Mouse (Mus musculus) forebrain, embryonic 13.5 days (tissue): ENCODE measurements around the gene A830005F24Rik. TPM values are rescaled to one million over a fixed set of nuclear protein-coding genes. Genes with fewer than 3 reads are reported as not detected.

Experiments
- ATAC-seq: fragments of 200-750 bp; cut with Nextera tagmentation; 2 replicates; pipeline ENCODE4 v1.8.0; 2017
- H3K27ac ChIP-seq: fragments of 300-500 bp; sonication (generic); 2 replicates; pipeline ENCODE4 v1.5.1; 2015; ENCODE audit warnings: inconsistent platforms, mild to moderate bottlenecking, moderate library complexity
- H3K27me3 ChIP-seq: fragments of 300-500 bp; sonication (generic); 2 replicates; pipeline ENCODE4 v1.6.1; 2015; ENCODE audit warnings: mild to moderate bottlenecking, inconsistent platforms
- H3K36me3 ChIP-seq: fragments of 300-500 bp; sonication (generic); 2 replicates; pipeline ENCODE4 v1.6.1; 2015; ENCODE audit warnings: mild to moderate bottlenecking, inconsistent platforms; ENCODE audit not compliant: poor library complexity, severe bottlenecking
- H3K4me1 ChIP-seq: fragments of 300-500 bp; sonication (generic); 2 replicates; pipeline ENCODE4 v1.6.1; 2015; ENCODE audit warnings: inconsistent platforms
- H3K4me2 ChIP-seq: fragments of 300-500 bp; sonication (generic); 2 replicates; pipeline ENCODE4 v1.6.1; 2015; ENCODE audit warnings: inconsistent platforms, mild to moderate bottlenecking, moderate library complexity
- H3K4me3 ChIP-seq: fragments of 300-500 bp; sonication (generic); 2 replicates; pipeline ENCODE4 v1.5.1; 2015; ENCODE audit warnings: mild to moderate bottlenecking, inconsistent platforms
- H3K9ac ChIP-seq: fragments of 300-500 bp; sonication (generic); 2 replicates; pipeline ENCODE4 v1.6.1; 2015; ENCODE audit warnings: mild to moderate bottlenecking, inconsistent platforms
- H3K9me3 ChIP-seq: fragments of 300-500 bp; sonication (generic); replicated peaks from 2 replicates; pipeline ENCODE4 v1.6.1; 2016; ENCODE audit warnings: inconsistent platforms
- WGBS: fragments of 180-500 bp; shearing (Covaris S2); methylation state at CpG from one replicate; pipeline ENCODE4 v1.1.7; 2015; 5-methylcytosine and 5-hydroxymethylcytosine counted together
- polyA plus RNA-seq: library from polyadenylated mRNA; unstranded; fragments of >200 nt; fragmentation: Nextera tagmentation; extraction: Ambion mirVana; gene quantifications from 2 replicates; pipeline ENCODE4 v1.2.1, GENCODE M21; 2015

Gene A830005F24Rik
- polyA plus RNA-seq = 2.6 and 3.5 TPM in 2 replicates

- Histone ChIP-seq H3K9ac (peak within 1 kb of the TSS; percentile 88), H3K36me3 (no peaks in the 10 kb centered on the region), H3K4me3 (peak within 1 kb of the TSS; percentile 82), H3K27ac (no peak within 1 kb of the TSS), H3K4me2 (peak within 1 kb of the TSS; percentile 83), H3K9me3 (no peaks in the 10 kb centered on the region), H3K4me1 (peaks cover 15% of the 10 kb centered on the region), H3K27me3 (no peaks in the 10 kb centered on the region)
- ATAC-seq = peak; percentile 99
- WGBS = 2% methylated on average over 34 of the region's 34 CpGs
Measured at GRCm38 (mm10) chr13:48513003-48513929, at the start of gene A830005F24Rik, which contains the start of gene Zfp169. Gene A830005F24Rik, plus strand, starts transcription at chr13:48513570. Gene Zfp169, minus strand, starts transcription at chr13:48513451.

- no peaks in the 10 kb centered on the region for H3K9me3 ChIP-seq
- no peak overlapping the region for H3K27ac ChIP-seq
- WGBS = 4% methylated on average over 4 of the region's 4 CpGs
- no peak overlapping the region for H3K4me3 ChIP-seq
- no peak overlapping the region for H3K9ac ChIP-seq
- peaks cover 29% of the 10 kb centered on the region for H3K4me1 ChIP-seq
- peak; percentile 80 for ATAC-seq
- H3K27me3 ChIP-seq = no peaks in the 10 kb centered on the region
- no peak overlapping the region for H3K4me2 ChIP-seq
- H3K36me3 ChIP-seq = no peaks in the 10 kb centered on the region
Measured at GRCm38 (mm10) chr13:48464170-48464569, 49.2 kb upstream of the A830005F24Rik start.

- Histone ChIP-seq H3K4me1 (peaks cover 29% of the 10 kb centered on the region), H3K36me3 (no peaks in the 10 kb centered on the region), H3K27ac (peak overlapping the region; percentile 60), H3K9me3 (no peaks in the 10 kb centered on the region), H3K9ac (peak overlapping the region; percentile 39; the same call in 1 of the 2 replicates), H3K27me3 (no peaks in the 10 kb centered on the region), H3K4me2 (no peak overlapping the region), H3K4me3 (no peak overlapping the region)
- 55% methylated on average over 10 of the region's 10 CpGs for WGBS
- 0 out of 2 replicates have a peak, but pooled peaks have one; percentile 6 for ATAC-seq
Measured at GRCm38 (mm10) chr13:48466186-48466585, 47.2 kb upstream of the A830005F24Rik start.

GRCm38 (mm10) chr13:48468656-48469180 is 44.7 kb upstream of the A830005F24Rik start:
- Histone ChIP-seq H3K27me3 (no peaks in the 10 kb centered on the region), H3K9me3 (no peaks in the 10 kb centered on the region), H3K9ac (no peak overlapping the region), H3K27ac (no peak overlapping the region), H3K4me3 (no peak overlapping the region), H3K36me3 (no peaks in the 10 kb centered on the region), H3K4me2 (no peak overlapping the region), H3K4me1 (peaks cover 28% of the 10 kb centered on the region)
- no peak for ATAC-seq
- 70% methylated on average over 15 of the region's 15 CpGs for WGBS

GRCm38 (mm10) chr13:48483606-48484005 is 29.8 kb upstream of the A830005F24Rik start:
- H3K9me3 ChIP-seq = no peaks in the 10 kb centered on the region
- no peak overlapping the region for H3K27ac ChIP-seq
- no peak overlapping the region for H3K4me2 ChIP-seq
- H3K36me3 ChIP-seq = peaks cover 26% of the 10 kb centered on the region
- 90% methylated on average over 4 of the region's 4 CpGs for WGBS
- no peaks in the 10 kb centered on the region for H3K27me3 ChIP-seq
- no peak overlapping the region for H3K9ac ChIP-seq
- H3K4me3 ChIP-seq = no peak overlapping the region
- no peak for ATAC-seq
- no peaks in the 10 kb centered on the region for H3K4me1 ChIP-seq

GRCm38 (mm10) chr13:48490396-48491182 is 22.8 kb upstream of the A830005F24Rik start:
- H3K9ac ChIP-seq = no peak overlapping the region
- no peak overlapping the region for H3K4me3 ChIP-seq
- no peak for ATAC-seq
- no peaks in the 10 kb centered on the region for H3K27me3 ChIP-seq
- no peaks in the 10 kb centered on the region for H3K4me1 ChIP-seq
- H3K36me3 ChIP-seq = peaks cover 75% of the 10 kb centered on the region
- peaks cover 3% of the 10 kb centered on the region; the same call in 1 of the 2 replicates for H3K9me3 ChIP-seq
- no peak overlapping the region for H3K4me2 ChIP-seq
- H3K27ac ChIP-seq = no peak overlapping the region
- 92% methylated on average over 35 of the region's 35 CpGs for WGBS

- H3K9ac ChIP-seq = no peak overlapping the region
- H3K27me3 ChIP-seq = no peaks in the 10 kb centered on the region
- no peak overlapping the region for H3K4me3 ChIP-seq
- H3K4me2 ChIP-seq = no peak overlapping the region
- H3K9me3 ChIP-seq = peaks cover 3% of the 10 kb centered on the region; the same call in 1 of the 2 replicates
- no peak overlapping the region for H3K27ac ChIP-seq
- no peak for ATAC-seq
- 90% methylated on average over 4 of the region's 5 CpGs for WGBS
- peaks cover 10% of the 10 kb centered on the region for H3K4me1 ChIP-seq
- H3K36me3 ChIP-seq = peaks cover 67% of the 10 kb centered on the region
Measured at GRCm38 (mm10) chr13:48493183-48493582, 20.2 kb upstream of the A830005F24Rik start.

GRCm38 (mm10) chr13:48497693-48498221 is 15.6 kb upstream of the A830005F24Rik start:
- Histone ChIP-seq H3K9me3 (peaks cover 3% of the 10 kb centered on the region; the same call in 1 of the 2 replicates), H3K4me2 (peak overlapping the region; percentile 50), H3K27me3 (no peaks in the 10 kb centered on the region), H3K4me1 (peaks cover 16% of the 10 kb centered on the region), H3K27ac (no peak overlapping the region), H3K4me3 (peak overlapping the region; percentile 28), H3K9ac (no peak overlapping the region), H3K36me3 (peaks cover 32% of the 10 kb centered on the region)
- ATAC-seq = peak; percentile 99
- WGBS = 4% methylated on average over 15 of the region's 15 CpGs

- no peak overlapping the region for H3K4me2 ChIP-seq
- H3K4me3 ChIP-seq = no peak overlapping the region
- 65% methylated on average over 4 of the region's 4 CpGs for WGBS
- H3K27me3 ChIP-seq = no peaks in the 10 kb centered on the region
- H3K36me3 ChIP-seq = peaks cover 34% of the 10 kb centered on the region
- peaks cover 3% of the 10 kb centered on the region; the same call in 1 of the 2 replicates for H3K9me3 ChIP-seq
- no peak overlapping the region for H3K9ac ChIP-seq
- peaks cover 16% of the 10 kb centered on the region for H3K4me1 ChIP-seq
- H3K27ac ChIP-seq = no peak overlapping the region
- no peak for ATAC-seq
Measured at GRCm38 (mm10) chr13:48498676-48499075, 14.7 kb upstream of the A830005F24Rik start.

GRCm38 (mm10) chr13:48502422-48502821 is 10.9 kb upstream of the A830005F24Rik start:
- no peaks in the 10 kb centered on the region for H3K27me3 ChIP-seq
- WGBS = 62% methylated on average over 5 of the region's 5 CpGs
- no peak overlapping the region for H3K4me2 ChIP-seq
- peaks cover 45% of the 10 kb centered on the region for H3K36me3 ChIP-seq
- H3K27ac ChIP-seq = no peak overlapping the region
- peaks cover 14% of the 10 kb centered on the region for H3K4me1 ChIP-seq
- no peak for ATAC-seq
- H3K9me3 ChIP-seq = no peaks in the 10 kb centered on the region; the same call in 1 of the 2 replicates
- no peak overlapping the region for H3K9ac ChIP-seq
- H3K4me3 ChIP-seq = no peak overlapping the region

- Histone ChIP-seq H3K27me3 (no peaks in the 10 kb centered on the region), H3K9me3 (no peaks in the 10 kb centered on the region), H3K4me1 (peaks cover 12% of the 10 kb centered on the region), H3K4me2 (no peak overlapping the region), H3K4me3 (no peak overlapping the region), H3K36me3 (peaks cover 28% of the 10 kb centered on the region), H3K9ac (no peak overlapping the region), H3K27ac (no peak overlapping the region)
- no peak for ATAC-seq
- WGBS = 91% methylated on average over 9 of the region's 9 CpGs
Measured at GRCm38 (mm10) chr13:48508661-48509060, 4.7 kb upstream of the A830005F24Rik start.
